Mouse (Mus musculus): ENCODE results near the gene Onecut3.

Onecut3 gene

DNA sequence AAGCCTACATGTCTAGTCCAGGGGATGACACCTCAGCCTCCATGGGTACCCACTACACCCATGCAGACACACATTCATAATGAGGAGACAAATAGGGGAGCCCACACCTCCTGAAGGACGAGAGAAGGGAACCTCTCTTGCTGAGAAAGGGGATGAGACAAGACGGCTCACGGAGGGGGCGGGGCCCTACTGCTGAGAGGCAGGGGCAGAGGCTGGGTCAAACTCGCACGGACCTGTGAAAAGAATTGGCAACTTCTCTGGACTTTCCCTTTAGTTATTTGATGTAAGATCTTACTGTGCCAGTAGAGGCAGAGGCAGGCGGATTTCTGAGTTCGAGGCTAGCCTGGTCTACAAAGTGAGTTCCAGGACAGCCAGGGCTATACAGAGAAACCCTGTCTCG, 57.7 kb downstream of the Onecut3 start:
- peak; percentile 50 for DNase-seq (ENCODE audit: low read depth, low spot score)

- no peak for DNase-seq (ENCODE audit: low read depth, low spot score)
Observed at GRCm38 (mm10) chr10:80553575-80553974, 58.9 kb downstream of the Onecut3 start.

DNA sequence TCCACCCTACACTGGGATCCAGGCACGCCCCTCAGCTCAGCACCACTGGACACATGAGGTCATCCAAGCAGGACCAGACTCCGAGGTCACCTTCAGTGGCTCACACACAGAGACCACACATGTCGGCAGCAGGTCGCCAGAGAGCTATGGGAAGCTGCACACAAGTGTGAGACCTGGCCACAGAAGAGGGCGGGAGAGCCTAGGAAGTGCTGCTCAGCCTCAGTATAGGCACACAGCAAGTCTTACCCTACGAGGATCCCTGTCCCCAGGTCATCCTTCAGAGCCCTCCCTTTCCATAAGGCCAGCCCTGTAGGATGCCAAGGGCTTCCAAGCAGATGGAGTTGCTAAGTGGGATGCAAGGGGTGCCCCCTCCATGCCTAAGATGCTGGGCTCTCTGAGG, 59.4 kb downstream of the Onecut3 start:
- no peak for DNase-seq (ENCODE audit: low read depth, low spot score)

DNA sequence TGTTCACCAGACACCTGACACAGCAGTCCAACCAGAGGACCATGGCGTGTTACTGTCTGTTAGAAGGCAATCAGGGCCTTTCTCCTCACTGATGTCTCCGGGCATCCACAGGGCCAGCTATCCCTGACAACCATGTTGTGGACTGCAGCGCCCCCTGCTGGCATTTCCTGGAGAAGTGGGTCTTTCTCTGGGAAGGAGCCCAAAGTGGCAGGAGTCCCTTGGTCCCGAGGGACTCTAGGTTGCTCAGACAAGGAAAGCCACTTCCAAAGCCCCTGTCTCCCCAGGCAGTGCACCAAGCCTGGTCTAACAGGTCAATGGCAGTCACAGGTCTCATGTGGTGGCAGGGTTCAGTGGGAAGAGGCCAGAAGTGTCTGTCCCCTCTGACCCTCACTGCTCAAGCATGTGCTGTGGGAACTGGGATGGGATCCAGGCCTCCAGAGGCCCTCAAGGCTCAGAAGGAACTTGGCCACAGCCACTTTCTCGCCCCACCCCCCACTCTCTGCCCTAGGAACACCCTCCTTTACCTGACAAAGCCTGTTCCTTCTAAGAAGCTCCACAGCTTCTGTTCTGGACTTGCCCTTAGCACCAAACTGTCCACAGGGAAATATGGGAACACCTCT, 62.8 kb downstream of the Onecut3 start:
- DNase-seq (ENCODE audit: low read depth, low spot score), result peak; percentile 76

GRCm38 (mm10) chr10:80559431-80559830, 64.8 kb downstream of the Onecut3 start:
- DNase-seq (ENCODE audit: low read depth, low spot score), result no peak

DNA sequence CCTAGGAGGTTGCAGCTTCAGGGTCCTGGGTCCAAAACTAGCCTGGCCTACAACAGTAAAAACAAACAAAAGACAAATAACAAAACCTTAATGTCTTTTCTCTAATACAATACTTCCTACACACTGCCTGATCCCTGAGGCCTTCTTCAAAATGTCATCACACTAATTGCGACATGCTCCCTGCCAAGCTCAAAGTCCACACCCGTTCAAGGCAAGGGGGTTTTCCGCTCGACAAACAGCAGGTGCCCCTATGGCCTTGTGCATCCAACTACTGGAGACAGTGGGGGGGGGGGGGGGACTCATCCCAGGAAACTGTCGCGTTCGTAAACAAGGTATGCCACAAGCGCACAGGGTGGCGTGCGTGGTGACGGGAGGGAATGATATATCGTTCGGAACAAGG, 66.0 kb downstream of the Onecut3 start:
- DNase-seq (ENCODE audit: low read depth, low spot score), result no peak

DNA sequence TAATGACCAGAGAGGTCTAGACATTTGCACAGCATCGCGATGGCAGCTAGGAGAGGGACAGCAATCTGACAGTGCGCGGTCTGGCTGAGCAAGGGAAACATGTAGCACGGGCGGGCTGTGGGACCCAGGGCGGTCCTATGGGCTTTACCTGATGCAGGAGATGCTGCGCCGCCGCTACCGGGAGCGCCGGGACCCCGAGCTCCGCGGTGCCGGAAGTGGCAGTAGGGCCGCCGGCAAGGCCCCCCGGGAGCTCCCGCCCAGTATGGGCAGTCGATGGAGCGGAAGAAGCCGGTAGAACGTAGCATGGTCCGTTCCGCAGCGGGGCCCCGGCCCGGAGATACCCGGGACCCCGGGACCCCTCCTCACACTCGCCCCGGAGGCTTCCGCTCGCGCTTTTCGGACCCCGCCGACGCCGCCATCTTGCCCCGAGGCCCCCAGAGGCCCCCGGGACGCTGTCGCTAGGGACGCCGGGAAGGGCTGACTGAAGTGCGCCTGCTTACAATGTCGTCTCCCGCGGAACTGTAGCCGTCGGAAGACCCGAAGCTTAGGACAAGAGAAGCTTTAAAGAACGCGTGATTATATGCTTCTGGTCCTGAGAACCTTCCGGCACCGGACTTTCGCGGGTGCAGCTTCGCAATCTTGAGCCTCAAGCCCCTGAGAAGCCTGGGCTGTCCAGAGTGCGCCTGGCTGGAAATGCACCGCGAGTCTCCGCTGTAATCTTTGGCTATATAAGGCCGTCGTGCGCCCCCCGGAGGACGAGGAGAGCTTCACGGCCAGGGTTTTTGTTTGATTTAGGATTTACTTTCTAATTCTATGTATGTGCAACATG, 66.7 kb downstream of the Onecut3 start, which contains the start of gene Rexo1:
Gene Rexo1, minus strand, starts transcription at position 445 of the 829 bp plus-strand sequence.
- peak; percentile 96 for DNase-seq (ENCODE audit: low read depth, low spot score)

GRCm38 (mm10) chr10:80566375-80567092, 71.9 kb downstream of the Onecut3 start:
- DNase-seq (ENCODE audit: low read depth, low spot score), result peak; percentile 87

Measured in R1 (cell line).